Mouse (Mus musculus) layer of hippocampus, adult 11-12 months (tissue): ENCODE data around the gene A730071L15Rik.

Source experiments
- DNase-seq: peaks from one replicate; pipeline ENCODE4 v3.0.0; 2022; ENCODE audit warnings: low spot score

A730071L15Rik gene

DNA sequence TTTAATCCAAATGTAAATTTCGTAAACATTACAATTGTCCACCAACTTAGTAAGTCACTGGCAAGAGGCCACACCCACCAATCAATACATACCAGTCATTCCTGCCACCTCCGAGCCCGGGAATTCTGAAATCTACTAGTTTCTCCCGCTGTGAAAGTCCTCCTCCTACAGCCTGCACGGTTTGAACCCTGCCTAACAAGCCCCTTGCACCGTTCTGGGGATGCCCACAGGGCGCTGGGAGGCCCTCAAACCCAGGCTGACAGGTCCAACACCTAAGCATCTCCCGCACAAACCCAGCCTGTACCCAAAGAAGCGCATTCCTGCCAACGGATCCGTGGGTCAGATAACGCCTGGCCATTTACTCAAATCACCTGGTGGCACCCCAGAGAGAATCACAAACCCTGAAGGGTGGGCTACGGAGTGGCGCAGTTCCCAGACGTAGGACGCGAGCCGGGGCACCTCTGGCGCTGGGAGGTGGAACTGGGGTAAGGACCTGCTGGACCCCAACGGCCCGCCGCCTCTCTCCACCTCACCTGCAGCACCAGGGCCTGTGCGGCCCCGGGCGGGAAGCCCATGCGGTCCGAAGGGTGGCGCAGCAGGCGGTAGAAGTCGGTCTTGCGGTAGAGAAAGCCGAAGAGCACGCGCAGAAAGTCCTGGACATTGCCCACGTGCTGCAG, at the start of gene A730071L15Rik:
A730071L15Rik (plus strand) TSS at position 620 of the 677 bp plus-strand sequence.
- DNase-seq: no peak

DNA sequence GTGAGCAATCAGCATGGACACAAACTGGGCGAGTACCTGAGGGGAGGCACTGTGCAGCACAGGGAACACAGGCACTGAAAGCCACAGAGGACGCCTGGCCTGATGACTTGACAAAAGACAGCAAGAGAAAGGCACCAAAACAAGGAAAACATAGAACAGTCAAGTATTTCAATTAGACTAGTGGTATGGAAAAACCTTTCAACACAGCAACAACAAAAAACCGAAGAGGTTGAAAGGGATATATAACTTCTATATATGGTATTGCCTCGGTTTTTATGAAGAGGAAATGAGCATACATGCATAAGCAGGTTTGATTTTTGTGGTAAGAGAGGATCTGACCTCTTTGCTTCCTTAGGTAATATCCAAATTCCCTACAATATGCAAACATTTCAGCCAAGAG, 47.0 kb upstream of the A730071L15Rik start:
- DNase-seq: no peak

DNA sequence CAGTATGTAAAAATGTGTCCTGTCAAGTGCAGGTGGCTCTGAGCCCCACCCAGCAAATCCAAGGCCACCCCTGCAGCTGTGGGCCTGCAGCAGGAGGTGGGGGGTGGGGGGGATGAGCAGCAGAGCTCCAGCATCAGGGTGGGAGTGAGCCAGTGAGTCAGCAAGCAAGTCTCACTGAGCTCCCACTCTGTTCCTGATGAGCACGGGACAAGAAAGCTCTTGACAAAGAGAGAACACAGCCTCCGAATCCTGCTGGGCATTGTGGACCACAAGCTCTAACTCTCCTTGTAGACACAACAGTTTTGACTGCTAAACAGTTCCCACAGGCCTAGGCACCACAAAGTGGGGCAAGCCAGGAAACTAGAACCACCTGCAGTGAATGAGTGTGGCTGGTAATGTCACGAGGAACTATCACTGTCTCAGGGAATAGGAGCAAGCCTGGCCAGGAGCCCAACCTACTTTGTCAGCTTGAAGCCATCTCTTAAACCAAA, 45.6 kb upstream of the A730071L15Rik start:
- DNase-seq: no peak

DNA sequence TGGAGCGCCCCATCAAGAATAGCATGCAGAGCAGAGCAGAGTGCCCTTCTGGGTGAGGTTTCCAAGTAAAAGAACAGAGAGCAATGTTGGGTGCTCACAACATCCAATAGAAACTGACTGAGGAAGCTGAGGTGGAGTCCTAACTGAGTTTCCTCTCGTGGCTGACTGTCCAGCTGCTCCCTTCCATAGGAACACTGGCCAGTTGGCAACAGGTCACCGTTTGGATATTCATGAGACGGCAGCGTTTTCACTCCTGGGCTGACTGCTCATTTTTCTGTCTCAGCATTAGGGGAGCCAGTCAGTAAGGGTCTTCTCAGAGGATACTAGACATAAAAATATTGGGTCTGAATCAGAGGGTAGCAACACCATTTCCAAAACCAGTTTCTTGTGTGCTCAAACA, 43.2 kb upstream of the A730071L15Rik start:
- DNase-seq: no peak

DNA sequence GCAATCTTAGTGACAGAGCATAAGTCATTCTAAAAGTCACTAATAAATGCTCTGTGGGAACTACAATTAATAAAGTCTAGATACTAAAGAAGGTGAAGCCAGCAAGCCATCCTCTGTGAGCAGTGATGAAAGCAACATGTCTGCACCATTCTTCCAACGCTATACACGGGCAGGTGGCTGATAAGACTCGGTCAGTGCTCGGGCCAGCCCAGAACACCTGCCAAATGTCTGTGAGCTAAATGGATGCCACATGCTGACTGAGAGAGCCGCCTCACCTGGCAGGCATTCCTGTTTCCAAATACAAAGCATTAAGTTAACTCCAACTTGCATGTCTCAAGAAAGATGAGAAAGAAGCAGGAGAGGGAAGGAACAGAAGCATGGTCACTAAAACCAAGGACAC, 42.7 kb upstream of the A730071L15Rik start:
- DNase-seq: no peak

DNA sequence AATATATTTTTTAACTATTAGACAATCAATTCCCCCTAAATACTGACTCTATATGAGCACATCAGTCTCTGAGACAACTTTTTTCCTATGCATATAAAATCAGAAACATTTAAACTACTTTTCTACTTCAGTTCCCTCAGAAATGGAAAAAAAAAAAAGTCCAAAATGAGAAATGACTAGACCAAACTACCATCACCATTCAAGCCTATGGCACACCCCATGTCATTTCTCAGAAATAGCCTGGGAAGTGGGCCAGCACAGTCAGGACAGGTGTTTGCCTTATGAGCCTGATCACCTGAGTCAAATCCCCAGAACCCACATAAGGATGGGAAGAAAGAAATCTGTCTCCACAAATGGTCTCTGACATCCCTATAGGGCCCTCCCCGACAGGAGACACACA, 41.3 kb upstream of the A730071L15Rik start:
- DNase-seq: no peak

DNA sequence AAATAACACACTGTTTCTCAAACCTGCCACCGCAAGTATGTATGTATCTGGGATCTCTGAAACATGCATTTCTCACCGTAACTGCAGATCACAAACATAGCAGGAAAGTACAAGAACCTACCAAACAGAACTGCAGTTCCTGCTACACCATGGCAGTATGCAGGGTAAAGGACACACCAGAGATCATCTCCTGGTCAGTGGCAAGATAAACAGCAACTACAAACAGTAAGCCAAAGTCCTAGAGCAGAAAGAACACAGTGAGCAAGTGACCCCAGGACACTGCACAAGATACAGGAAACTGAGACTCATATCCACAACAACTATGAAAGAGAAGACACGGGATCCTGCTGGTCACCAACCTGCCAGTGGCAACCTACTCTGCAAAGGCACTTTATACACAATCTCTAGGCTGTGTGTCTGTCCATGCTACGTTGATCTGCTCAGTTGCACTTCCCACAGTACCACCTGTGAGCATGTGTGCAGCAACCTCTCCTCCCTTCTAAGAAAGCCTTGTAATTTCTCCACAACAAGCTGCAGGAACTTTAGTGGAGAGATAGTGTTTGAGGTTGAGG, 40.0 kb upstream of the A730071L15Rik start:
- DNase-seq: no peak

DNA sequence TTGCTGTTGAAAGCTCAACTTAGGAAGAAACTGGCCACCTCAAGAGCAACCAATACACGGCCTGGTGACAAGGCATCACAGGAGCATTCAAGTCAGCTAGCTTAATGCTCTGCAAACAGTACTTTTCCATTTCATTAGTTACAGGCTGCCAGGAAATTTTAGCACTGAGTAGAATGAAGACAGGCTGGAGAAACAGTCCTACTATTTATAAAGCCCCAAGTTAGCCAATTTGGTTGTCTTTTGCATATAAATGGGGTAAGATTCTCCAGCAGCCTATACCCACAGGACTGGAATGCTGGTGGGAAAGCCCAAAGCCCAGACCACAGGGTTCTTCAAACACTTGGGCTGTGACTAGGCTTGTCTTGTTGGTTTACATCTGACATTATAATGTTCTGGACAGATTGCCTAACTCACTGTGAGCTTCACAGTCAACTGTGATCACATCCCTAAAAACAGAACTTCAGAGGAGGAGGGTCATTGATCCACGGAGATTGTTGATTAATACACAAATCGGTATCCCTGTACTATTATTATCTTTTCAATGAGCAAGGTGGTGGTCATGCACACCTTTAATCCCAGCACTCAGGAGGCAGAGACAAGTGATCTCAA, 39.1 kb upstream of the A730071L15Rik start:
- DNase-seq: no peak

DNA sequence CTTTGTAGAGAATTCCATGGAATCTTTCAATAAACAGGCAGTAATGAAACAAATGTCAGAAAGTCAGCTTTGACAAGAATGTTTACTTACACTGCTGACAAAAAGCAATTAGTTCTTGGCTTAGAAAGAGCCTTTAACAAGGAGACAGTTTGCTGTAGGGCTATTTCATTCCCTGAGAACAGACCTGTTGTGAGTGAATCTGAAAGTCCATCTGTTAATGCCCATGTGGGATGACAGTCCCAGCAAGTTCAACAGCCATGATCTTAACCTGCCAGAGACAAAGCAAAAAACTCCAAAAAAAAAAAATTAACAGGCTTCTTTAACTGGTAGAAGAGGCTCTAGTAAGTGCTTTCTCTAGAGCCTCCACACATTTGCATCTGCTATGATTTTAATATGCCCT, 38.3 kb upstream of the A730071L15Rik start:
- no peak for DNase-seq

DNA sequence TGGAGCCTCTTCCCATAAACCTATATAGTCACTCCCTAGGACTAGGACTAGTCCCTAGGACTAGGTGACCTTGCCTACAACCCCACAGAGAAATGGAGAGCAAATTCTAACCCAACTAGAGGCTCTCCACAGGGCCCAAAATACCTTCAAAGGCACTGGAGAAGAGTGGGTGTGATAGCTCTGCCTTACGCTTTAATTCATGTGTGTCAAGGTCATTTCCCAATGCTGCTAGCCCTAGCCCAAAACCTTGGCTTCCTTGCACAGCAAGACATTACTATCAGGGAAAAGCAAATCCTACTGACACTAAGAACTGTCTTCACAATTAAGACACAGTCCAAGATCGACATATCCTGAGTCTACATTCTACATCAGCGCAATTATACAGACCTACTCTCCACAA, 36.8 kb upstream of the A730071L15Rik start:
- DNase-seq: no peak

DNA sequence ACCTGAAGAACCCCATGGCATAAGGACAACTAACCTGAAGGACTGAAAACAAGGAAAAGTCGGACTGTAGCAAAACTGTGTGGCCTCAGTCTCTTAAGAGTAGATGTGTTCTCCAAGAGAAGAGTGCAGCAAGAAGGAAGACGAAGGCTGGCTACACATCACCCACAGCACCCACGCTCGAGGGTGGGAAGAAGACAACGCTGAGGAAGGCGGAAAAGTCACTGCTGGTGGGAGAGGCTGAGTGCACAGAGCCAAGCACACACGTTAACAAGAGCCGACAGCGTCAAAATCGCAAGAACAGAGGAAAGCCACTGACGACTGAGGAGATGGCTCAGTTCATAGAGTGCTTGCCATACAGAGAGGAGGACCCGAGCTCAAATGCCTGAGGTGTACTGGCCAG, 36.1 kb upstream of the A730071L15Rik start:
- no peak for DNase-seq

DNA sequence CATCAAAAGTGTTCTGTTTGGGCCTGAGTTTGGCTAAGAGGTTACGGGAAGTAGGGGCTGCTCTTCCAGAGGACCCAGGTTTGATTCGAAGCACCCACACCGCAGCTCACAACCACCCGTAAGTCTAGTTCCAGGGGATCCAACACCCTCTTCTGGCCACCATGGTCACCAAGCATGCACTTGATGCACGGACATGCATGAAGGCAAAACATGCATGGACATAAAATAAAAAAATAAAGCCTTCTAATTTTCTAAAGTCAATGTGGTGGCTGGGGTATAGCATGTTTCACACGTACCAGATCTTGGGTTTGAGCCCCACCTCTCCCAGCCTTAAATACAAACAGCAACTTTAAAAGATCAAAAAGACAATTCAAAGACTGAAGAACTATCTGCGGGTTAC, 35.0 kb upstream of the A730071L15Rik start:
- no peak for DNase-seq

DNA sequence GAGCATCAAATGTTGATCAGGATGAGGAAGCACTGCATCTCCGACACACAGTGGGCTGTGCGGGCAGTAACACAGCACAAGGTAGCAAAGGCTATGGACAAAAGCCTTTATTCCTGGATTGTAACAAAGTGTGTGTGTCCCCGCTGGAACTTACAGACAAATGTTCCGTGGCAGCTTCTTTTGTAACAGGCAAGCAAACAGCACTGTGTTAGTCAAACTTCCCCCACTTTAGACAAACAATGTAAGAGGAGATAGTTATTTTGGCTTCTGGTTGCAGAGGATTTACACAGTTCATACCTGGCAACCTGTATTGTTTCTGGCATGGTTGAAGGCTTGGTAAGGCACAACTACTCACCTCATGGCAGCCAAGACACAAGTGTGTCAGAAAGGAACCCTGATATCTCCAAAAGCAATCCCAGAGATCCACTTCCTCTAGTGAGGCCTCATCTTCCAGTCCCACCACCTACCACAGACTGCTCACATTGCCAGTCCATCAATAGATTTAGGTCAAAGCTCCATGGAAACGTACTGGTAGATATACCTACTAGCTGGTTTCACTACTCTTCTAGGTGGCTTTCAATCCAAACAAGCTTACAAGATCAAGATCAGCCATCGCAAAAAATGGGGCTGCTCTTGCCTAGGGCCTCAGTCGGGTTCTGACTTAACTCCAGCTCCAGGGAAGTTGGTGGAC, 34.3 kb upstream of the A730071L15Rik start:
- no peak for DNase-seq

DNA sequence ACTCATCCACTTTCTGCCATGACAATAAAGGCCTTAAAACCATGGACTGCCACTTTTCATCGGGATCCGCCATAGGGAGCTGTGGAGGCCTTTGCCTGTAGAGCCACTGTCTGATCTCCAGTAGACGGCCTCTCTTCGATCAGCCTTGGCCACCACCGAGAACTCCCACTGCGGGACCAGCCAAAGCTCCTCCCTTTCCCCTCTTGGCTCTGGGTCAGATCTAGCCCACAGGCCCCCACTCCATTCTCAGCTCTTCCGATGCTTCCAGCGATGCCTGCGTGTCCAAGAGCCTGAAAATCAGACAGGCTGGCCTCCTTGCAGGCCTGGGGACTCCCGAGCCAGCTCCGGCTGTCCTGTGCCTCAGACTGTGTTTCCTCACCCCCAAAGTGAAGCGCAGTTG, 33.5 kb upstream of the A730071L15Rik start:
- no peak for DNase-seq

DNA sequence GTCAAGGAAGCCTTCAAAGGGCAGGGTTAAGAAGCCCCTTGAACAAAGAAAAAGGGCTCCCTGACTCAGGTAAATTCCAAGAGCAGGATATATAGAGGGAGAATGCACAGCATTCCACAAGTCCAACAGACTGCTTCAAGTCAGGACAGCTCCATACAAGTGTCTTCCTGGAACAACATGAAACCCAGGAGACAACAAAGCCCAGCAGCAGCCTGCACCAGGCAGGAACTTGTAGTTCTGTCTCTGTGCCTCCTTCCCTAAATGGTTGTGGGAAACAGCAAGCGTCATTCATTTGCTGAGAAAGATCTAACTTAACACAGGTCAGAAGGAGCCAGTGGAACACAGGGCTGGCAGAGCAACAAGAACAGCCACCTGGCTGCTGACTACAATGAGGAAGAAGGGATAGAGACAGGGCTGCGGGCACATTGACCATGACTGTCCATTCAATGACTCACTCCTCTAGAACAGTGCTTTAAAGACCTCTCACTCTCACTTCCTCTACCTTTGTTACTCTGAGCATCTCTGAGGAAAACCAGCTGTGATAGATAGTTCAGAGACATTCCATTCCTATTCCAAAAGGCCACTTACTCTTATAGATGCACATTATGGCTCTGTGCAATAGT, 30.7 kb upstream of the A730071L15Rik start:
- no peak for DNase-seq

DNA sequence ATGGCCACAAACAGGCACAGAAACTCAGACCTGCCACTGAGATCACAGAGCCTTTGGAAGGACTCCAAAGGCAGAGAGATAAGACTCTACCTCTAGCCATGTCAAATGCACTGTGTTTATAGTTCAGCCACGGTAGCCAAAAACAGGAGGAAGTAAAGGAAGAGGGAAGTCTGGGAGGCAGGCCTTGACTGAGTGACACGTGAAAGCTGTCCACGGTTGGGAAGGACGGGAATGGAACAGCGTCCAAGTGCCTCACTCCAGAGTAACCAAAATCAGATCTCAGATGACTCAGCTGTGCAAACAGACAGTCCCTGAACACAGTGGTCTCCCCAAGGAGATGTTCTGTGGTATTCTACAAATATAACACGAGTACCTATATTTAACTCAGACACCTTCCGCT, 25.1 kb upstream of the A730071L15Rik start:
- no peak for DNase-seq

DNA sequence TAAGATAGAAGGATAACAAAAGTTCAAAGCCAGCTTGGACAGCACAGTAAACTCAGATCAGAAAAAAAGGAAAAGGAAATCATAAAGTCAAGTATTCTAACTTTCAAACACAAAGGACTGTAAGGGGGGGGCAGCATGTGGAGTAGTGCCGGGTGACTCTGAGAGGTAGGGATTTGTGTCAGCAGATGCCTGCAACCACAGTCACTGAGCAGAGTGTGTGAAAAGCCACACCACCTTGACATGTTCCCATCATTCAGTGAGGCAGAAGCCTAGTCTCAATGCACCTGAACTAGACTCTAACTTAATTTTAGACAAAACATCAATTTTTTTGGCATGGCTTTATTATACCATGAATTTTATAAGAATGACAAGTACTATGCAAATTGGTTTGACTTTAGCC, 24.3 kb upstream of the A730071L15Rik start:
- DNase-seq: no peak

DNA sequence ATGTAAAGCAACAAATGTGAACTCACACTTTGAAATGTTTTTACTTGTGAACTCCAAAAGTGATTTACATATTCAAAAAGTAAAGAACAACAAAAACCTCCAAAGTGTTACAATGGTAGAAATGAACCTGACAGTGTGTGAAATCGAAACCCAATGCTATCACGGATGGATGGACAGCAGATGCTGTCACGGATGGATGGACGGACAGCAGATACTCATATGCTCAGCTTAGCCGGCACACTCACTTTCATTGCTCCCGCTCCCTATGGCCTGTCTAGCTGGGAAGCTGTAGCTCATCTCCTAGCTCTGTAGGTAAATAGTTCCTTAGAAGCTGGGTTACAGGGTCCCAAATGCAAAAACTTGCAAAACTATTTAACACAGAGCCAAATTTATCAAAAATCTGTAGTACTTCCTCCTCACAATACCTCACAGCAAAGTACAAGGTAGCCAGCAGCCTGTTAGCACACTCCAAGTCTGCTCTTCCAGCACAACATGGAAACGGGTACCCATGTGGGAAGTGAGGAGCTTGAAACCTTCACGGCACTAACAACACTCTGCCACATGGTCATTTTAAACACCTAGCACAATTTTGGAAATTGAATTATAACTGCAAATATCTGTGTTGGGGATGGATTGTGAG, 21.9 kb upstream of the A730071L15Rik start:
- no peak for DNase-seq

DNA sequence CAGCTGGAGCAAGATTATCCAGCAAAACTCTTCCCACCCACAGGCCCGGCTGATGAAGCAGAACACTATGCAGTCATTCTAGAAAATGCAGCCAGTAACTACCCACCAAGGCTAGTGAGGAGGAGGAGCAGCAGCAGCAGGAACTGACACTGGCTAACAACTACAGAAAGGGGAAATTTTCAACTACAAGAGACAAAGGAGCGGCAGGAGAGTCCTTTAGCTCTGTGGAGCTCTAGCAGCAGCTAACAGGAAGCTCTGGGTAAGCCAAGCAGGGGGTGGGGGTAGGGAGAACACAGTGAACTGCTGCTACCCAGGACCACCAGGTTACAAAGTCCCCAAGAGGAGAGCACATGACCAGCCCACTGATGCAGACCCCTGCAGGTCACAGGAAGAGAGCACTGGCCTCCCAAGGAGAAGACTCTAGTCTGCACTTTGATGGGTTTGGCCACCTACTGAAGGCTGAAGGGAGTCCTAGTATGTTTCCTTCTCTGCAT, 21.1 kb upstream of the A730071L15Rik start:
- peak; percentile 46 for DNase-seq

DNA sequence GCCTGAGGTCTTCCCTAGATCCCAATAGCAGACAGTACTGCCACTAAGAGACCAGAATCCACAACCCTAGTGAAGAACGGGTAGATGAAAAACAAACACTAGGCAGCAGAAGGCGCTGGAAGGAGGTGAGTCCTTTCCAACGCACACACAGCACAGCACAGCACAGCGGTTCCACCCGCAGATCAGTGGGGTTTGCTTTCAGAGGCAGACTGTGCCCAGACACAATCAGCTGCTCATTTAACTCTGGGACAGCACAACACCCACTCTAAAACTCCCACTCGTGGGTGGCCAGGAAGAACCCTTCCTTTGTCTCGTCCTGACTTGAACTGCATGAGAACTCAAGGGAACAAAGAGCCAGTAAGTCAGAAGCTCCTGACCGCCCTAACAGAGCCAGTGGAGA, 20.6 kb upstream of the A730071L15Rik start:
- DNase-seq: peak; percentile 41

DNA sequence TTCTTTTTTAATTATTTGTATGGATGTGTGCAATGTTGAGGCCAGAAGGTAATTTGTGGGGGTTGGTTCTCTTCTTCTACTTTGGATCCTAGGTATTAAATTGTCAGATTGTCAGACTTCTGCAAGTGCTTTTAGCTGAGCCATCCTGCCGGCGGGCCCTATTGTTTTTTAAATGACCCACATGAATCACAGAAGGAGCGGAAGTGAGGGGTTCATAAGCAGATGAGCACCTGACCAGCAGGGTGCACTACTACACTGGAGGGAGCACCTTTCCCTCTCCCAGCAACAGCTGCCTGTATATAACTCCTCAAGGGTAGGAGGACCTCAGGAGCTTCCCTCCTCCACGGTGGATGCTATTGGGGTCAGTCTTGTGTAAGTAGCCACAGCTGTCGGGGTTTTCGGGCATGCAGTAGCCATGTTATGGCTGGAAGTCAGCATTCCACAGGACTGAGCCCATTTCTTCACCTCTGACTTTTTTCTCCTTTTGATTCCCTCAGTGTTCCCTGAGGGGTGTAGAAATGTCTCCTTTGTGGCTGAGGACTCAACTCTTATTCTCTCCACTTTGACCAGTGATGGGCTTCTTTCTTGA, 18.9 kb upstream of the A730071L15Rik start:
- no peak for DNase-seq
